Mouse (Mus musculus): ENCODE data around the gene Lyg2. TPM values are rescaled to one million over a fixed set of nuclear protein-coding genes. Genes with fewer than 3 reads are reported as not detected.

Lyg2 gene
- polyA plus RNA-seq, 1 experiment = not detected

DNA sequence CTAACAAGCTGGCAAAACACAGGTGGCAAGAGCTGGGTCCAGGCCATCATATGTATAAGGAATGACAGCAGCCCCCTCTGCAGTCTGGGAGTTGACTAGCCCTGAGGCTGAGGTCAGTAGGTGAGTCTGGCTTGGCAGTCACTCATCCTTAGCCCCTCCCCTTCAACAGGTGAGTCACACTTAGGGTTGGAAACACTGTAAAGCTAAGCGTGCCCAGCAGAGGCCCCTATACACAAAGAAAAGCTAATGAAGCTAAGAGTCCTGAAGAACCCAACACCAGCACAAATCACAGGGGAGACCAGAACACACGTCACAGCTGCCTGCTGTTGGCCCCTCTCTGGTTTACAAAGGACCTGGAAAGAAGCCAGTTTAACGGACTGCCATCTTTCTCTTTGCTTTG is 15.5 kb upstream of the Lyg2 start:
- no peaks in the 10 kb centered on the region for H3K79me2 ChIP-seq (ENCODE audit: control insufficient read depth, insufficient read depth)
- TF ChIP-seq E2F4 (IDR thresholded peaks at IDR 0.05; ENCODE audit: insufficient read depth) (no peak), CEBPB (IDR thresholded peaks at IDR 0.05; ENCODE audit: insufficient read depth, poor library complexity, severe bottlenecking) (no peak), SRF (IDR thresholded peaks at IDR 0.05; ENCODE audit: control insufficient read depth, insufficient read length, low read depth) (no peak), MYOD1 (IDR thresholded peaks at IDR 0.05; ENCODE audit: control insufficient read depth in 1 of 3, insufficient read length in 2 of 3, low read depth in 2 of 3) (no peak), USF1 (IDR thresholded peaks at IDR 0.05; ENCODE audit: low read depth) (no peak), POLR2AphosphoS2 (IDR thresholded peaks at IDR 0.05; ENCODE audit: insufficient read length, low read depth) (no peak), POLR2A (IDR thresholded peaks at IDR 0.05; ENCODE audit: insufficient read length, low read depth) (no peak), TCF3 (IDR thresholded peaks at IDR 0.05; ENCODE audit: insufficient read length, low read depth) (no peak), REST (IDR thresholded peaks at IDR 0.05; ENCODE audit: insufficient read depth, insufficient read length) (no peak), TCF12 (IDR thresholded peaks at IDR 0.05; ENCODE audit: insufficient read depth, poor library complexity, severe bottlenecking) (no peak), MYOG (IDR thresholded peaks at IDR 0.05; ENCODE audit: control insufficient read depth in 1 of 3, insufficient read depth in 1 of 3, insufficient read length in 2 of 3, low read depth in 2 of 3) (no peak), MAX (IDR thresholded peaks at IDR 0.05; ENCODE audit: low read depth) (no peak)
- no peak overlapping the region for H3K4me3 ChIP-seq
- H3ac ChIP-seq (ENCODE audit: control insufficient read depth, insufficient read length) = no peak overlapping the region
- H3K36me3 ChIP-seq (ENCODE audit: control insufficient read depth, insufficient read depth) = no peaks in the 10 kb centered on the region
- no peaks in the 10 kb centered on the region for H3K27me3 ChIP-seq (ENCODE audit: control insufficient read depth, insufficient read depth, insufficient read length)
- H3K4me2 ChIP-seq (ENCODE audit: low read depth) = no peak overlapping the region

DNA sequence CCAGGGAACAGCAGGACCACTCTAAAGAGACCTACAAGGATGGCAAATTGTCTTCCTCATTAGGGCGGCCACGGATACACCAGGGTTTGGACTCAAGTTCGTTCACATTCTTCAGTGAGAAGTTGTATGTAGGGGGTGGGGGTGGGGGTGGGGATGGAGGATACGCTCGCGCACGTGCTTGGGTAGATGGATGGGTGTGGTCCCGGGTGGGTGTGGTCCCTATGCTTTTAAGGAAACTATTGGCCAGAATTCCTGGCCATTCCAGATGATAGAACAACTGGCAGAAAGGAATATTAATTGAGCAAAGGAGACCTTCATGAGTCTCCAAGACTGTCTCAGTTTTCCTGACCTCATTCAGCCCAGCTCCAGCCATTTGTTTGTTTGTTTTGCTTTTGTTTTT is 9.7 kb upstream of the Lyg2 start:
- no peak overlapping the region for H3K4me2 ChIP-seq (ENCODE audit: low read depth)
- peaks cover 7% of the 10 kb centered on the region for H3K27me3 ChIP-seq (ENCODE audit: control insufficient read depth, insufficient read depth, insufficient read length)
- H3ac ChIP-seq (ENCODE audit: control insufficient read depth, insufficient read length) = no peak overlapping the region
- no peaks in the 10 kb centered on the region for H3K36me3 ChIP-seq (ENCODE audit: control insufficient read depth, insufficient read depth)
- TF ChIP-seq TCF12 (IDR thresholded peaks at IDR 0.05; ENCODE audit: insufficient read depth, poor library complexity, severe bottlenecking) (no peak), E2F4 (IDR thresholded peaks at IDR 0.05; ENCODE audit: insufficient read depth) (no peak), POLR2AphosphoS2 (IDR thresholded peaks at IDR 0.05; ENCODE audit: insufficient read length, low read depth) (no peak), MAX (IDR thresholded peaks at IDR 0.05; ENCODE audit: low read depth) (no peak), REST (IDR thresholded peaks at IDR 0.05; ENCODE audit: insufficient read depth, insufficient read length) (no peak), CEBPB (IDR thresholded peaks at IDR 0.05; ENCODE audit: insufficient read depth, poor library complexity, severe bottlenecking) (no peak), MYOG (IDR thresholded peaks at IDR 0.05; ENCODE audit: control insufficient read depth in 1 of 3, insufficient read depth in 1 of 3, insufficient read length in 2 of 3, low read depth in 2 of 3) (no peak), MYOD1 (IDR thresholded peaks at IDR 0.05; ENCODE audit: control insufficient read depth in 1 of 3, insufficient read length in 2 of 3, low read depth in 2 of 3) (no peak), TCF3 (IDR thresholded peaks at IDR 0.05; ENCODE audit: insufficient read length, low read depth) (no peak), SRF (IDR thresholded peaks at IDR 0.05; ENCODE audit: control insufficient read depth, insufficient read length, low read depth) (no peak)
- no peaks in the 10 kb centered on the region for H3K79me2 ChIP-seq (ENCODE audit: control insufficient read depth, insufficient read depth)
- H3K4me3 ChIP-seq = no peak overlapping the region

- Histone ChIP-seq H3K4me3 (no peak overlapping the region), H3K79me2 (ENCODE audit: control insufficient read depth, insufficient read depth) (no peaks in the 10 kb centered on the region), H3K4me2 (ENCODE audit: low read depth) (no peak overlapping the region), H3ac (ENCODE audit: control insufficient read depth, insufficient read length) (no peak overlapping the region), H3K27me3 (ENCODE audit: control insufficient read depth, insufficient read depth, insufficient read length) (peaks cover 7% of the 10 kb centered on the region), H3K36me3 (ENCODE audit: control insufficient read depth, insufficient read depth) (no peaks in the 10 kb centered on the region)
- no peak for TF ChIP-seq POLR2AphosphoS2 (IDR thresholded peaks at IDR 0.05; ENCODE audit: insufficient read length, low read depth)
- no peak for TF ChIP-seq MYOD1 (IDR thresholded peaks at IDR 0.05; ENCODE audit: control insufficient read depth in 1 of 3, insufficient read length in 2 of 3, low read depth in 2 of 3)
- no peak for TF ChIP-seq MYOG (IDR thresholded peaks at IDR 0.05; ENCODE audit: control insufficient read depth in 1 of 3, insufficient read depth in 1 of 3, insufficient read length in 2 of 3, low read depth in 2 of 3)
- no peak for TF ChIP-seq POLR2A (IDR thresholded peaks at IDR 0.05; ENCODE audit: insufficient read length, low read depth)
- TF ChIP-seq USF1 (IDR thresholded peaks at IDR 0.05; ENCODE audit: low read depth) = no peak
- TF ChIP-seq REST (IDR thresholded peaks at IDR 0.05; ENCODE audit: insufficient read depth, insufficient read length) = no peak
- TF ChIP-seq MAX (IDR thresholded peaks at IDR 0.05; ENCODE audit: low read depth) = no peak
- no peak for TF ChIP-seq TCF12 (IDR thresholded peaks at IDR 0.05; ENCODE audit: insufficient read depth, poor library complexity, severe bottlenecking)
- no peak for TF ChIP-seq TCF3 (IDR thresholded peaks at IDR 0.05; ENCODE audit: insufficient read length, low read depth)
- TF ChIP-seq SRF (IDR thresholded peaks at IDR 0.05; ENCODE audit: control insufficient read depth, insufficient read length, low read depth) = no peak
- TF ChIP-seq CEBPB (IDR thresholded peaks at IDR 0.05; ENCODE audit: insufficient read depth, poor library complexity, severe bottlenecking) = no peak
- TF ChIP-seq E2F4 (IDR thresholded peaks at IDR 0.05; ENCODE audit: insufficient read depth) = no peak
These were observed 6.2 kb upstream of the Lyg2 start for GRCm38 (mm10) chr1:37922536-37922935.

DNA sequence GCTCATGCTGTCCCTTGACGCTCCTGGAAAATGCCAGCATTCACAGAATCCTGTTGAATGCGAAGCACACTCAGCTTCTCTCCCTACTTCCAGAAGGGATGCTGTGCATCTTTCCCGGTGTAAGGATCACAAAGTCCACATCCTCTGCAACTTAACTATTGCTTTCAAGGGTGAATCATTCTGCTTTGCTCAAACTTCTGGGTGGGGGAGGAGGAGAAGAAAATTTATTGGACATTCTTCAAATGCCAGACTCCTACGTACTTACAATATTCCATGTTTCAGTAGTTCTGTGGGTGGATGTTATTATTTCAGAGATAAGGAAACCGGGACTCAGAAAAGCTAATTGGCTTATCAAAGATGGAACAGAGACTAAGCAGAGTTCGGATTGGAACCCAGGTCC is 1.8 kb upstream of the Lyg2 start:
- no peak overlapping the region for H3K4me3 ChIP-seq
- H3K27me3 ChIP-seq (ENCODE audit: control insufficient read depth, insufficient read depth, insufficient read length) = peaks cover 8% of the 10 kb centered on the region
- H3K79me2 ChIP-seq (ENCODE audit: control insufficient read depth, insufficient read depth) = no peaks in the 10 kb centered on the region
- H3K4me2 ChIP-seq (ENCODE audit: low read depth) = no peak overlapping the region
- H3K36me3 ChIP-seq (ENCODE audit: control insufficient read depth, insufficient read depth) = no peaks in the 10 kb centered on the region
- no peak for TF ChIP-seq MYOD1 (IDR thresholded peaks at IDR 0.05; ENCODE audit: control insufficient read depth in 1 of 3, insufficient read length in 2 of 3, low read depth in 2 of 3)
- TF ChIP-seq TCF12 (IDR thresholded peaks at IDR 0.05; ENCODE audit: insufficient read depth, poor library complexity, severe bottlenecking) = no peak
- no peak for TF ChIP-seq POLR2A (IDR thresholded peaks at IDR 0.05; ENCODE audit: insufficient read length, low read depth)
- no peak for TF ChIP-seq MAX (IDR thresholded peaks at IDR 0.05; ENCODE audit: low read depth)
- no peak for TF ChIP-seq POLR2AphosphoS2 (IDR thresholded peaks at IDR 0.05; ENCODE audit: insufficient read length, low read depth)
- no peak for TF ChIP-seq REST (IDR thresholded peaks at IDR 0.05; ENCODE audit: insufficient read depth, insufficient read length)
- TF ChIP-seq TCF3 (IDR thresholded peaks at IDR 0.05; ENCODE audit: insufficient read length, low read depth) = no peak
- TF ChIP-seq E2F4 (IDR thresholded peaks at IDR 0.05; ENCODE audit: insufficient read depth) = no peak
- TF ChIP-seq USF1 (IDR thresholded peaks at IDR 0.05; ENCODE audit: low read depth) = no peak
- TF ChIP-seq SRF (IDR thresholded peaks at IDR 0.05; ENCODE audit: control insufficient read depth, insufficient read length, low read depth) = no peak
- no peak overlapping the region for H3ac ChIP-seq (ENCODE audit: control insufficient read depth, insufficient read length)

Measured in myocyte (in vitro differentiated cells).